Mouse (Mus musculus) thymus, postnatal 0 days (tissue): ENCODE results near the gene Bysl. TPM values are rescaled to one million over a fixed set of nuclear protein-coding genes. Genes with fewer than 3 reads are reported as not detected.

ENCODE experiments used
- DNase-seq: peaks from one replicate; pipeline ENCODE4 v3.0.0-alpha.2; 2015; ENCODE audit warnings: low spot score
- polyA plus RNA-seq: library from polyadenylated mRNA; unstranded; fragments of >200 nt; fragmentation: Nextera tagmentation; extraction: Ambion mirVana; gene quantifications from 2 replicates; pipeline ENCODE4 v1.2.1, GENCODE M21; 2015

Bysl gene
- polyA plus RNA-seq, 1 experiment from 2014 or later, result 22.4 TPM

GRCm38 (mm10) chr17:47594183-47594968, 16.9 kb downstream of the Bysl start:
- peak; percentile 60 for DNase-seq

GRCm38 (mm10) chr17:47593854-47594182, 17.5 kb downstream of the Bysl start:
- DNase-seq, result no peak

GRCm38 (mm10) chr17:47593215-47593853, 18.0 kb downstream of the Bysl start:
- peak; percentile 95 for DNase-seq

GRCm38 (mm10) chr17:47591073-47591472, 20.2 kb downstream of the Bysl start:
- no peak for DNase-seq

- no peak for DNase-seq
Observed at GRCm38 (mm10) chr17:47588517-47588916, 22.8 kb downstream of the Bysl start.

GRCm38 (mm10) chr17:47580962-47581361, 30.3 kb downstream of the Bysl start:
- DNase-seq, result no peak

- DNase-seq, result no peak
Observed at GRCm38 (mm10) chr17:47578655-47579054, 32.6 kb downstream of the Bysl start.

GRCm38 (mm10) chr17:47574830-47575229, 36.5 kb downstream of the Bysl start:
- DNase-seq, result no peak

GRCm38 (mm10) chr17:47574028-47574427, 37.3 kb downstream of the Bysl start:
- no peak for DNase-seq

GRCm38 (mm10) chr17:47572436-47572835, 38.9 kb downstream of the Bysl start:
- DNase-seq, result no peak

GRCm38 (mm10) chr17:47571621-47572020, 39.7 kb downstream of the Bysl start:
- DNase-seq, result no peak

- no peak for DNase-seq
Observed at GRCm38 (mm10) chr17:47568951-47569527, 42.3 kb downstream of the Bysl start.

- no peak for DNase-seq
Observed at GRCm38 (mm10) chr17:47568389-47568788, 42.9 kb downstream of the Bysl start.

GRCm38 (mm10) chr17:47567271-47567670, 44.0 kb downstream of the Bysl start:
- no peak for DNase-seq

- DNase-seq, result no peak
Observed at GRCm38 (mm10) chr17:47566133-47566532, 45.2 kb downstream of the Bysl start.

GRCm38 (mm10) chr17:47564612-47565011, 46.7 kb downstream of the Bysl start:
- no peak for DNase-seq

GRCm38 (mm10) chr17:47562875-47563274, 48.4 kb downstream of the Bysl start:
- no peak for DNase-seq

GRCm38 (mm10) chr17:47559726-47560125, 51.6 kb downstream of the Bysl start:
- DNase-seq, result no peak

GRCm38 (mm10) chr17:47557179-47557578, 54.1 kb downstream of the Bysl start:
- DNase-seq, result peak; percentile 25

GRCm38 (mm10) chr17:47554621-47555020, 56.7 kb downstream of the Bysl start:
- DNase-seq, result no peak

- no peak for DNase-seq
Observed at GRCm38 (mm10) chr17:47552994-47553393, 58.3 kb downstream of the Bysl start.

- DNase-seq, result no peak
Observed at GRCm38 (mm10) chr17:47551049-47551448, 60.2 kb downstream of the Bysl start.
